Mouse (Mus musculus) heart, adult 2 months (tissue): ENCODE measurements around the gene Ttc28. TPM values are rescaled to one million over a fixed set of nuclear protein-coding genes. Genes with fewer than 3 reads are reported as not detected.

Experiments
- DNase-seq, 2 experiments: peaks; one replicate each; pipeline ENCODE4 v3.0.0; 2021
- H3K27ac ChIP-seq: fragments of 200-600 bp; 2 replicates; pipeline ENCODE4 v1.8.1; 2022
- H3K27me3 ChIP-seq: fragments of 200-500 bp; 2 replicates; pipeline ENCODE4 v1.6.1; 2012; ENCODE audit warnings: mild to moderate bottlenecking, low read length, inconsistent platforms, mixed read lengths; ENCODE audit not compliant: control insufficient read depth, insufficient read depth
- H3K36me3 ChIP-seq: fragments of 200-500 bp; 2 replicates; pipeline ENCODE4 v1.6.1; 2012; ENCODE audit warnings: low read length, inconsistent platforms; ENCODE audit not compliant: control insufficient read depth, insufficient read depth
- H3K4me1 ChIP-seq: fragments of 200-500 bp; 2 replicates; pipeline ENCODE4 v1.6.1; 2011; ENCODE audit warnings: low read length; ENCODE audit not compliant: control insufficient read depth, insufficient read depth
- H3K4me3 ChIP-seq: fragments of 200-600 bp; 2 replicates; pipeline ENCODE4 v1.8.1; 2022
- H3K79me2 ChIP-seq: fragments of 200-500 bp; replicated peaks from 2 replicates; pipeline ENCODE4 v1.6.1; 2012; ENCODE audit warnings: mild to moderate bottlenecking, inconsistent platforms, low read length, moderate library complexity, mixed read lengths; ENCODE audit not compliant: control insufficient read depth, insufficient read depth
- H3K9ac ChIP-seq: fragments of 200-500 bp; 2 replicates; pipeline ENCODE4 v1.6.1; 2012; ENCODE audit warnings: low read depth, mild to moderate bottlenecking, control low read depth, inconsistent platforms, low read length, mixed read lengths
- CTCF ChIP-seq: fragments of 200-600 bp; IDR thresholded peaks from 2 replicates; pipeline ENCODE4 v1.8.1; 2022; ENCODE audit warnings: antibody characterized with exemption, mild to moderate bottlenecking, moderate library complexity
- EP300 ChIP-seq: fragments of 200-500 bp; IDR thresholded peaks from 2 replicates; pipeline ENCODE4 v1.6.1; 2011; ENCODE audit warnings: low read depth, low read length, control low read depth; ENCODE audit not compliant: insufficient read depth
- POLR2A ChIP-seq: fragments of 200-500 bp; IDR thresholded peaks from 2 replicates; pipeline ENCODE4 v1.6.1; 2011; ENCODE audit warnings: mild to moderate bottlenecking, low read depth, low read length, control low read depth; ENCODE audit not compliant: insufficient read depth
- WGBS: fragments of 180-500 bp; shearing (Covaris S2); methylation state at CpG from one replicate; pipeline ENCODE4 v1.1.7; 2018; 5-methylcytosine and 5-hydroxymethylcytosine counted together
- intact Hi-C: fragments of 180-260 bp; cut with DNase I; formaldehyde crosslinking; loops from one replicate; pipeline ENCODE4 v1.15.1; 2025
- polyA plus RNA-seq: library from polyadenylated mRNA; depleted of rRNA; stranded (reverse); fragments of >200 nt; gene quantifications from 2 replicates; pipeline ENCODE4 v1.2.3, GENCODE M21; 2012
- total RNA-seq, 2 experiments: library from RNA; stranded (reverse); gene quantifications; 2 replicates each; pipeline ENCODE4 v1.2.3; 2021

Ttc28 gene
- total and polyA plus RNA-seq, 3 experiments = 7.2 to 15.0 (median 12.3) TPM

DNA sequence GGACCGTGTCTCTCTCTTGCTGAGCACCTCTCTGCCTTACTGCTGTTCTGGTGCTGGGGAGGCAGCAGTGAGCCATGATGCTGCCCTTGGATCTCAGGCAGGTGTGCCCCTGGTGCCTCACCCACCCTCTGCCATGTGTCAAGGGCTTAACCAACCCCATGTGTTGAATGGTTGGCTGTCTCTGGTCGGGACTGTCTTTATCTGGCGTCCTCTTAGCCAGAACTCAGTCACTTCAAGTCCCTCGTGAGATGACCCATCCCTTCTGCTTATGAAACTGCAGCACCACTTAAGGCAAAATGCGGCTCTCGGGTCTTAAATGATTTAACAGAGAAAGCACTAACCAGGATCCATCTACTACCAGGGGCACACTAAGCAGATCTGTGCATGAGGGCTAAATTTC lies 283.3 kb downstream of the Ttc28 start:
- Histone ChIP-seq H3K4me1 (peaks cover 13% of the 10 kb centered on the region), H3K79me2 (no peaks in the 10 kb centered on the region), H3K4me3 (no peak overlapping the region), H3K27me3 (no peaks in the 10 kb centered on the region), H3K27ac (no peak overlapping the region), H3K36me3 (no peaks in the 10 kb centered on the region), H3K9ac (no peak overlapping the region)
- DNase-seq = no peak
- no peak for TF ChIP-seq EP300
- TF ChIP-seq POLR2A = no peak
- TF ChIP-seq CTCF = no peak
- intact Hi-C loops = no loop called here
- WGBS = 60% methylated on average over 6 of the region's 6 CpGs

DNA sequence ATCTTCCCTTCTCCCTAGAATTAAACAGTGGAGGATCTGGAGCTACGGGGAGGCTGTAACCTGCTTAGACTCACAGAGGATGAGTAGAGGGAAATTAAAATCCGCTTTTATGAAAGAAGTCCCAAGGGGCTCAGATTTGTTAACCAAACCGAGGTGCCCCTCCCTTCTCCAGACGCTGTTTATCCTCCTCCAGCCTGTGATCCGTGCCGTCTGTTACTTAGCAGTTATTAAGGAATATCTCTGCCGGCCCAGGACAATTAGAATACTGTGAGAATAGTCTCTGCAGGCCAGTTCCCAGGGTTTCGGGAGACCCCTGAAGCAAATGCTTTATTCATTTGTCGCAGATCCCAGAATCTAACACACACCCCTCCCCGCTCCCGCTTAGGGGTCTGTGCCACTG lies 283.8 kb downstream of the Ttc28 start:
- TF ChIP-seq CTCF (no peak), POLR2A (no peak), EP300 (no peak)
- no peaks in the 10 kb centered on the region for H3K27me3 ChIP-seq
- H3K27ac ChIP-seq = no peak overlapping the region
- H3K4me3 ChIP-seq = no peak overlapping the region
- no peak overlapping the region for H3K9ac ChIP-seq
- H3K4me1 ChIP-seq = peaks cover 13% of the 10 kb centered on the region
- no peak for DNase-seq
- no peaks in the 10 kb centered on the region for H3K79me2 ChIP-seq
- 77% methylated on average over 11 of the region's 11 CpGs for WGBS
- intact Hi-C loops = no loop called here
- H3K36me3 ChIP-seq = no peaks in the 10 kb centered on the region

DNA sequence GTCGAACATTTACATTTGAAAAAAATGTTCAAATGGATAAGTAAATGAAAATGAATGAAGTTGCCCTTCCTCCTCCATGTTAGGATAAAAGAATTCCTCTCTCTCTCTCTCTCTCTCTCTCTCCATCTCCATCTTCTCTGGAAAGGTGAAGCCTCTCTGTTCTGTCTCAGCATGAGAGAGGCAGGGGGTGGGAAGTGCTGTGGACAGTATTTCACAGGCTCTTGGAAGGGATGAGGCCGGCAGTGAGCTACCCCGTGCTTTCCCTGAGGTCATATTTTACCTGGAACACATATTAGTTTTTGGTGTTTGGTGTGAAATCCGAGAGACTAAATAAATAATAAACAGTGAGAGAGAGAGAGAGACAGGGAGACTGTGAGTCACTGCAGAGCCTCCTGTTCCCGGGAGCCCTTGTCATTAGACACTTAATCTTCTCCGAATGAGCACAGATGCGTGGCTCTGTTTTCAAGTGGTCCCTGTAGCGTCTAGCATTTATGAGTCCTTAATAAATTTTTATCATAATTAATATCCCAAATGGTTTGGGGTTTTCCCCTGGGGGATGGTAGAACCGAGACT lies 284.8 kb downstream of the Ttc28 start:
- H3K79me2 ChIP-seq = no peaks in the 10 kb centered on the region
- H3K4me1 ChIP-seq = peaks cover 8% of the 10 kb centered on the region
- H3K36me3 ChIP-seq = no peaks in the 10 kb centered on the region
- no peak for TF ChIP-seq EP300
- no peak for TF ChIP-seq CTCF
- no peak for TF ChIP-seq POLR2A
- intact Hi-C loops = no loop called here
- DNase-seq = no peak
- H3K27ac ChIP-seq = no peak overlapping the region
- no peaks in the 10 kb centered on the region for H3K27me3 ChIP-seq
- no peak overlapping the region for H3K4me3 ChIP-seq
- H3K9ac ChIP-seq = no peak overlapping the region
- WGBS = 56% methylated on average over 9 of the region's 9 CpGs

DNA sequence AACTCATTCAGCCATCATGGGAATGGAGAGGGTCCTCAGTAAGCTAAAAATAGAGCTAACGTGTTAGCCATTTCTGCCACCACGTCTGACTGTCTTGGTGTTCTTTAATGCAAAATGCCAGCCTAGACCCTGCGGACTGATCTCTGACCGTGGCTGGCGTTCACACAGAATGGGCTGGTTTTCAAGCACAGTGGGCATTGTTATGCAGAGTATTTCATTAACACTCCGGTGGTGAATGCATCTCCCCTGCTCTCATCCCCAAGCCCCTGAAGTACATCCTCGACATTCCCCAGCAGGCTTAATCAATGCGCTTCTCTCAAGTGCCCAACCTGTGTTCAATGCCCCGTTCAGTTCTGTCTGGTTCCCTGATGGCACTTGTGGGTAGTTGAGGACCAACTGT lies 290.8 kb downstream of the Ttc28 start:
- H3K4me1 ChIP-seq = peaks cover 3% of the 10 kb centered on the region
- no peak overlapping the region for H3K4me3 ChIP-seq
- 67% methylated on average over 9 of the region's 9 CpGs for WGBS
- TF ChIP-seq POLR2A (no peak), CTCF (no peak), EP300 (no peak)
- H3K79me2 ChIP-seq = no peaks in the 10 kb centered on the region
- DNase-seq = no peak
- no peak overlapping the region for H3K9ac ChIP-seq
- intact Hi-C loops = no loop called here
- no peaks in the 10 kb centered on the region for H3K27me3 ChIP-seq
- H3K27ac ChIP-seq = no peak overlapping the region
- H3K36me3 ChIP-seq = no peaks in the 10 kb centered on the region

DNA sequence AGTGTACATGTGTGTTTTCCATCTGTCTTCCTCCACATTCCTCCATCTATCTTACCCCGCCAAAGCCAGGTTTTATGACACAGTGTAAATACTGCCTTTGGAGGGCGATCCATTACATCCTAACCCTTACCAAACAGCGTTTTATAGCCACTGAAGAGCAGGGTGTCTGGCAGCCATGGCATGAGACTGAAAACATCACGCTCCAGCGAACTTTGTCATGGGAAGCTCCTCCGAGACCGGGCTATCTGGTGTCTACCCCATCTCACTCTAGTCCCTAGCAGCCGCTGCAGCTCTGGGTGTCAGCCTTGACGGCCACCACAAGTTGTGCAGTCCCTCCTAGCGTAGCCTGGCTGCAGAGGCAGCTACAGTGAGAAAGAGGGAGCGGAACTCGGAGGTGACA lies 295.8 kb downstream of the Ttc28 start:
- WGBS = 87% methylated on average over 12 of the region's 12 CpGs
- peaks cover 20% of the 10 kb centered on the region for H3K4me1 ChIP-seq
- H3K27ac ChIP-seq = no peak overlapping the region
- H3K79me2 ChIP-seq = peaks cover 2% of the 10 kb centered on the region; the same call in 1 of the 2 replicates
- H3K9ac ChIP-seq = no peak overlapping the region
- no peak for TF ChIP-seq EP300
- TF ChIP-seq POLR2A = no peak
- TF ChIP-seq CTCF = no peak
- no peak overlapping the region for H3K4me3 ChIP-seq
- no peak for DNase-seq
- H3K36me3 ChIP-seq = no peaks in the 10 kb centered on the region
- H3K27me3 ChIP-seq = no peaks in the 10 kb centered on the region
- intact Hi-C loops = no loop called here

DNA sequence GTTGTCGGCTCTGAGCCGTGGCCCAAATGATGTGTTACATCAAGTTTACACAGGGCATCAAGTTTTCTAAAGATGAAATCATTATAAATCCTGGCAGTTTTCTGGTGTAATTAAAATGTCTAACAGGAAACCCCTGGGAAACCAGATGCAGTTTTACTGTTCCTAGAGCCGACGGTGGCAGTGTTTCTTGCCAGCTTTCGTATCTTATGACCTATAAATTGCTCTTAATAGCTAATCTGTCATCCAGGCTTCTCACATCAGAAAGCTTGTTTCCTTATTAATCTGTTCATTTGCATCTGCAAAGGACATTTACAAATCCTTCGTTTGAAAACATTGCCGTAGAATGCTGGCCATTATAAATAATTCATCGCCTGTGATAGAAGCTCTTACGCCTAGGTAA lies 296.2 kb downstream of the Ttc28 start:
- Histone ChIP-seq H3K4me3 (no peak overlapping the region), H3K27me3 (no peaks in the 10 kb centered on the region), H3K4me1 (peaks cover 21% of the 10 kb centered on the region), H3K27ac (peak overlapping the region; percentile 18; the same call in 1 of the 2 replicates), H3K36me3 (no peaks in the 10 kb centered on the region), H3K79me2 (peaks cover 2% of the 10 kb centered on the region; the same call in 1 of the 2 replicates), H3K9ac (no peak overlapping the region)
- intact Hi-C loops = loop anchor here (2.0 kb wide), 1 partner anchor 61 kb away; no protein-coding TSS in a partner anchor
- TF ChIP-seq CTCF (no peak), POLR2A (no peak), EP300 (no peak)
- DNase-seq = no peak
- WGBS = 75% methylated on average over 9 of the region's 9 CpGs
